Mouse (Mus musculus) megakaryocyte progenitor cell, adult 5-6 weeks (primary cell): ENCODE results near the gene Slc52a3. TPM values are rescaled to one million over a fixed set of nuclear protein-coding genes. Genes with fewer than 3 reads are reported as not detected.

Experiments
- ATAC-seq: replicated peaks from 2 replicates; pipeline ENCODE4 v1.8.0; 2016; ENCODE audit warnings: mild to moderate bottlenecking, moderate TSS enrichment, inconsistent platforms; ENCODE audit not compliant: poor library complexity
- total RNA-seq, 2 experiments: library from RNA; stranded (forward) in 1 of 2; stranded (reverse) in 1 of 2; fragments of 157-497, 149-512 nt in 1 of 2; fragments of 200-1000 nt in 1 of 2; gene quantifications; 2 replicates each; pipeline versions ENCODE4 v1.2.3 to v1.2.4; 2015 to 2017

Slc52a3 gene
- total RNA-seq (2015) = 0.22 TPM in 1 of 2 replicates, not detected in the other
- 0.12 TPM in 1 of 2 replicates, not detected in the other for total RNA-seq (2017)

- ATAC-seq = peak; percentile 74
Measured at GRCm38 (mm10) chr2:151996229-151997189, at the start of gene Slc52a3. Gene Slc52a3, plus strand, starts transcription at chr2:151996511.

DNA sequence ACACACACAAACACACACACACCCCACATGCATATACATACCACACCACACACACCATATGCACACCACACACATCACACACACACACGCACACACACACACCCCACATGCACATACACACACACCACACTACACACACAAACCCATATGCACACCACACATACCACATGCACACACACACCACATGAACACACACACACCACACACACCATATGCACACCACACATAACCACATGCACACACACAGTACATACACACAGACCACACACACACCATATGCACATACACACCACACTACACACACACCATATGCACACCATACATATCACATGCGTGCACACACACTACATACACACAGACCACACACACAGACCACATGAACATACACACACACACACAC is 48.7 kb upstream of the Slc52a3 start:
- no peak for ATAC-seq

DNA sequence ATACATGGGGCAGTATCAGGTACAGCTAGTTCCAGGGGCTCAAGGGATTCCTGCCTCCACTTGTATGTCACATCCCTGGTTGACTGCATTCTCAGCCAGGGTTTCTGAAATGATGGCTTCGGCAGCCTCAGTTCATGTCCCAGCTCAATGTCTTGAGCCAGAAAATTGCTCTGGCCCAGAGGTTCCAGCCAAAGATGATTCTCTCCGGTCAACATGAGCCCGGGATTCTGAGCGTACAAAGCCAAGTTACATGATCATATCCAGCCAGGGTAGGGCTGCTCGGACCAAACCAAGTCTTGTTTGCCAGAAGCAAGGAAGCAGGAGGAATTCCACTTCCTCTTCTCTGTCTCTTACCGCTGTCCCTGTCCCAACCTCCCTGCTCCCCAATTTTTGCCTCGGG is 48.0 kb upstream of the Slc52a3 start:
- ATAC-seq = no peak

DNA sequence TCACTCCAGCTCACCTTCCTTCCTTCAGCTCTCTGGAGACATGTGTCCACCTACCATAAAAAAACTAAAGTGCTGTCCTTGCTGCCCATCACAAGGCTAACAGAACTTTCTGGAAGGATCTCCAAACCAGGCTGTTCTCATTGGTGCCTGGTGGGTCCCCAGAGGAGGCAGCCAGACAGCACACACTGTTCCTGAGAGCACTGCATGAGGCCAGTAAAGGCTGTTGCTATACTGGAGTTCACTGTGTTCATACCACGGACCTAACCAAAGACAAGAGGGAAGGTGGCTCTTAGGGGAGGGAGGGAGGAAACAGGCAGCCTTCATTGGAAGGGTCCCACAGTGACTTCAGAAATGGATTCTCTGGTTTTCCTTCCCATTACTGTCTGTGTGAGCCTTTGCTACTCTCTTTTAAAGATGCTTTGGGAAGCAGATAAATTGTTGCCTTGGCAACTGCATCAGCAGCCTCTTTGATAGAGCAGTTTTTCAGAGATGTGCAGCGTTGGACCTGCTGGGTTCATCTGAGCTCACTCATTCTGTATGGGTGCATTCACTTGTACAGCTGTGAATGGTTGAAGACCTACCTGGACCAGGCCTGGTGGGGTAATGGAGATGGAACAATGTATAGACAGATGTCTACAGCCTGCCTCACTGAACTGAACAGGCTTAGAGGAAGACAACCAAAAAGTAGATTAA is 47.1 kb upstream of the Slc52a3 start:
- ATAC-seq = no peak

DNA sequence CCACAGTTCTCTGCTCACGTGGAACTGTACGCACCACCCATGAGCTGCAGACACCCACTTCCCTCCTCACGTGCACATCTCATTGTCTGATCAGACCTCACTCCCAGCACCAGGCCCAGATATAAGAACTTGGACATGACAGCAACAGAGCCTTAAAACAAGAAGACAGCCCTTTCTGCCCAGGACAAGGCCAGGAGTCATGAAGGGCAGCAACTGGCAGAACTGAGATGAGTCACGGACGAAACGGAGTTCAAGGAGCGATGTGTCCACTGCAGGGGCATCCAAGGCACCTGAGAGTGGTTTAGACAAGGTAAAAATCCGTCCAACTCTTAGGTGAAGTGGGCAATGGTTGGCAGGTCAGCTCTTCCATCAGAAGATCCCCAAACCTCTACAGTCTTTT is 42.6 kb upstream of the Slc52a3 start:
- no peak for ATAC-seq

DNA sequence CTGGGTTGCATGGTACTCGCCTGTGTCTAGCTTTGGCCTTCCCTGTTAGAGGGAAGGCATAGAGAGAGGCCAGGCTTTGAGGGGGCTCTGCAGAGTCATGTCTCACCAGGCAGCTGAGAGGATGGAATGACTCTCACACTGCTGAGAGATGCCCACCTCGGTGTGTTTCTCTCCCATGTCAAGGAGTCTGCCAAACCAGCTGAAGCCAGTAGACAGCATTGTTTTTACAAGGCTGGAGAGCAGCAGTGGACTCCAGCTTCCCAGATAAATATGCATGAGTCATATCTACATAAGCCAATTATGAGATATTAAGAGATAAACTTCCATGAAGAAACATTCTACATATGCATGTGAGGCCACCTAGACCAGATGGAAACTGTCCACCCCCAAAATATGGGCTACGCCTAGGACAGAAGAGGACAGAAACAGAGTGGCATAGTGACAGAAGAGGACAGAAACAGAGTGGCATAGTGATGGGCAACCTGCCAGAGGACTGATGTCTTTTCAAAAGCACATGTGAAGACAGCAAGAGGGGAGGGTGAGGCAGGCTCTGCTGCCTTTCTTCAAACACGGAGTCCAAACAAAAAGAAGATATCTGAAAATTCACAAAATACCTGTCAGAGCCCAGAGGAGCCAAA is 39.7 kb upstream of the Slc52a3 start:
- no peak for ATAC-seq

GRCm38 (mm10) chr2:151959274-151959673 is 37.0 kb upstream of the Slc52a3 start:
- ATAC-seq = no peak

- ATAC-seq = no peak
Measured at GRCm38 (mm10) chr2:151961284-151962196, 34.8 kb upstream of the Slc52a3 start.

DNA sequence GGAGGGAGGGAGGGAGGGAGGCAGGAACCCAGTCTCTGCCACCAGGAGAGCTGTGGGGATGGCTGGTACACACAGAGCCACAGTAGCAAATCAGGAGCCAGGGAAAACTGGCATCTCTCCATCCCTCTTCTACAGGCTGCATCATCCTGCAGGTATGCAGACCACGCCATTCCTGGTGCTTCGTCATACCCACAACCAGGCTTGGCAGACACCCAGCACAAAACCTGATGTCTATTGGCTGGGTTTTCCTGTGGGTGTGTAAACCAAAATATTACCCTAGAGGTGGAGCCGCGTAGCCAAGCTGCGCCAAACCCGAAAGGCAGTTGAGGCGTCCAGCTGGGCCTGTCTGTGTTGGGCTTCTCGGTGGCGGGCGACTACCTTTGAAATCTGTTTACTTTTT is 33.8 kb upstream of the Slc52a3 start:
- 0 out of 2 replicates have a peak, but pooled peaks have one; percentile 22 for ATAC-seq

DNA sequence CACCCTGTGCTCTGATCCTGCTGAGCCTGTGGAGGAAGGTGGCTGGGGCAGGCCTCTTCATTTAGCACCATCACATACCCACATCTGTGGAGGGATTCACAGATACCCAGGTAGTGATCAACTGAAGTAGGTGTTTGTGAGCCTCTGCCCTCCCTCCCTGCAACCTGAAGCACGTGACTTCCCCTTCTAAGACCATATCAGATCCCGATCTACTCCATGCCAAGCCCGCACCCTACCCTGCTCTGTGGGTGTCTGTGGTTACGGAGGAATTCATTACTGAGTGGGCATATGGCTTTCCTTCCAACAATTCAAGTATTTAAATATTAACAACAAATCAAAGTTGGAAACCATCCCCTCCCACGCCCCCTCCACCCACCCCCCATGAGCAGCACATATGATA is 33.0 kb upstream of the Slc52a3 start:
- peak; percentile 36; the same call in 1 of the 2 replicates for ATAC-seq

GRCm38 (mm10) chr2:151964052-151964451 is 32.3 kb upstream of the Slc52a3 start:
- no peak for ATAC-seq

- ATAC-seq = no peak
Measured at GRCm38 (mm10) chr2:151967176-151967750, 29.0 kb upstream of the Slc52a3 start.

DNA sequence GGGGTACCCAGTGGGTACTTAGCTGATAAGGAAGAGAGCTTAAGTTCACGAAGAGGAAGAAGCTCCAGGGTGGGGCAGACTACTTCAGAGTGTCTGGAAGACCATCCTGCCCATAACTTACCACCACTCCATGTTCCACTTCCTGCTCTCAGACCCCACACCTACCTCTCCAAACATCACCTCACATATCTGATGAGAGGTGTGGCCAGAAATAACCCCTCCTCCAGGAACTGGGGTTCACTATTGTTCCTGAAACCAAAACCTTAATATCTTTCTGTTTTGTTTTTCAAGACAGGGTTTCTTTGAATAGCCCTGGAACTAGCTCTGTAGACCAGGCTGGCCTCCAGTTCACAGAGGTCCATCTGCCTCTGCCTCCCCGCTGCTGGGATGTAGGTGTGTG is 28.5 kb upstream of the Slc52a3 start:
- no peak for ATAC-seq

GRCm38 (mm10) chr2:151968451-151968850 is 27.9 kb upstream of the Slc52a3 start:
- ATAC-seq = no peak

DNA sequence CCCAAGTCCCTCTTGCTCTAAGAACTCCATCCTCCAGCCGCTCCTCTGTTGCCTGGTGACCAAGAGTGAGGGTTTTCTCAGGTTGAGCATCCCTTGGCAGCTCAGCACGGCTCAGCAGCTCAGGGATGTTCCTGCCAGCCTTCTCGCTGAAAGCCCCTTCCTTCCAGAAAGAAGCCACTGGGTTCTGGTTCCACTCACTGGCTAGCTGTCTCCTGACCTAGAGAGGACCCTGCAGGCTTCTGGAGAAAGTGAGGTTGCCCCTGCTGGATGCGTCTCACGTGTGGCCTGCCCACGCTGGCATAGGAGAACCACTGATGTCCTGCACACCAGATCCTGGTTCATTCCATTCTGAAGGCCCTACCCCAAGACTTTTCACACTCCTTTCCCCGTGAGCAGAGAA is 27.3 kb upstream of the Slc52a3 start:
- no peak for ATAC-seq

DNA sequence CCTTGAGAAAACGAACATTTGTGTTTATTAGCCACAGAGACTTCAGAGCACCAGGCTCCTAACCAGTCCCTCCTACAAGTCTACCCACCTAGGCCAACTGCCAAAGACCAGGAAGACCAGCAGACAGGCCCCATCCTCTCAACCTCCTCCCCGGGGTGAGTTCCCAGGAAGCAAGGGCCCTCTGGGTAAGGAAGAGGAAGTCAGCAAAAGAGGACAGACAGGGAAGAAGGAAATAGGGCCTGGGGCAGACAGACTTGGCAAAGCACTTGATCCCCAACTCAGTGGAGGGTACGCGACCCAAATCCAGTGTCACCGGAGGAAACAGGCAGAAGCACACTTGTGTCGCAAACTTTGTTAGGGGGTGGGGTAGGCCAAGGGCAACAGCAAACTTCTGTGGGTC is 26.9 kb upstream of the Slc52a3 start:
- no peak for ATAC-seq

DNA sequence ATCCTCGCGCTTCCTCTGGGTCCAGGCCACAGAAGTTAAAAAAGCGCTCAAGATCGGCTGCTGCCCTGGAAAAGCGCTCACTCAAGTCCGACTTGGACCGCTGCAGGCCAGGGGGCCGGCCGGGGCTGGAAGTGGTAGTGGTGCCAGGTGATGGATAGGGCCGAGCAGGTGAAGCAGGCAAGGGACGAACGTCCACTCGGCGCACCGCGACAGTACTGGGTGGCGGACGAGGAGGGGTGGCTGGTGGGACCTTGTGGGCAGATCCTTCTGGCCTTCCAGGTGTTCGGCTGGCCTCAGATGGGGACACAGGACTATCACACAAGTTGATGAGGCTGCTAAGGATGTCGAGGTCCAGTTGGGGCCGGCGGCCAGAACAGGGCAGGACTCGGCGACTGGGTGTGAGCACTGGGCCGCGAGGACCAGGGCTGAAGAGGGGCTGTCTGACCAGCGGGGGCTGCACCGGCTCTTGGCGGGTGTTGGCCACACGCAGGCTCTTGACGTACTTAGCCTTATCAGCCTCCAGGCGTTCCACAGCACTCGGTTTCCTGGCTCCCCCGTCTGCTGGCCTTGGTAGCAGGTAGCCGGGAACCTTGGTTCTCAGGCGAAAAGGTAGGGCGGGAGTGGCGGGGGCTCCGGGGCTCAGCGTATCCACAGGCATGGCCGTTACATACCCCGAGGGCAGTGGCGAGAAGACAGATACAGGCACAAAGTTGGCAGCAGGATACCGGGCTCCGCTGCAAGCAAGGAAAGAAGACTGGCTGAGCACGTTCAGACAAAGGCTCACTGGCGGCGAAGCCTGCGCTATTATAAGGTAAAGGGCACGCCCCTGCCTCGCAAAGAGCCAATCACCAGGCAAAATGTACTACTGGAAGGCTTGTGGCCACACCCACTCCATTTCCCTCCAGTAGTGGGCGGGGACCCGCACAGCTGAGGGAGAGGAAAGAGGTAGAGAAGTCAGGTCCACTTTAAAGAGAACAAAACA is 25.8 kb upstream of the Slc52a3 start:
- peak; percentile 62 for ATAC-seq

DNA sequence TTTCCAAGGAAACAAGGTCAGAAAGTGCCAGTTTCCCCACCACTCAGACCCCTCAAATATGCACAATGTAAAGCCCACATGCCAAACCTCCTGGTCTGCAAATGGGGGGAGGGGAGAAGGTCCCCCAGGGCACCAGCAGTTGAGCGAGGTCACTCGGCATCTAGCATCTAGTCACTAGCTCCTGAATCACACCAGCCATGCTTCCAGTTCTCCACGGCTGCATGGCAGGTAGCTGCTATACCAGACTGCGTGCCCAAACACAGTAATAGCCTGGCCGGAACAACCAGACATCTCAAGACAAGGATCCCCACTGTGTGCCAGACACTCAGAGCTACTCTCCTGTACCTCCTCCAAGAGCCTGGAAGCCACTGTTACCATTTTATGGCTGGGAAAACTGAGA is 24.6 kb upstream of the Slc52a3 start:
- ATAC-seq = no peak
